Mouse (Mus musculus): ENCODE data around the gene Man1c1.
A peak's percentile ranks its signal among the peaks of the same experiment; 100 is the strongest.

Gene Man1c1

GRCm38 (mm10) chr4:134645042-134645948 lies 58.8 kb downstream of the Man1c1 start:
- DNase-seq (ENCODE audit: extremely low read depth, insufficient read length, low spot score): no peak

- no peak for DNase-seq (ENCODE audit: extremely low read depth, insufficient read length, low spot score)
These were observed 59.7 kb downstream of the Man1c1 start for GRCm38 (mm10) chr4:134644410-134644809.

- no peak for DNase-seq (ENCODE audit: extremely low read depth, insufficient read length, low spot score)
These were observed 62.2 kb downstream of the Man1c1 start for GRCm38 (mm10) chr4:134641711-134642516.

- DNase-seq (ENCODE audit: extremely low read depth, insufficient read length, low spot score): peak; percentile 59
These were observed 64.8 kb downstream of the Man1c1 start for GRCm38 (mm10) chr4:134639325-134639724.

GRCm38 (mm10) chr4:134638111-134638550 lies 66.0 kb downstream of the Man1c1 start:
- DNase-seq (ENCODE audit: extremely low read depth, insufficient read length, low spot score): peak; percentile 66

GRCm38 (mm10) chr4:134636406-134636805 lies 67.7 kb downstream of the Man1c1 start:
- DNase-seq (ENCODE audit: extremely low read depth, insufficient read length, low spot score): no peak

GRCm38 (mm10) chr4:134634001-134634400 lies 70.1 kb downstream of the Man1c1 start:
- DNase-seq (ENCODE audit: extremely low read depth, insufficient read length, low spot score): no peak

- peak; percentile 74 for DNase-seq (ENCODE audit: extremely low read depth, insufficient read length, low spot score)
These were observed 71.9 kb downstream of the Man1c1 start for GRCm38 (mm10) chr4:134632131-134632711.

- DNase-seq (ENCODE audit: extremely low read depth, insufficient read length, low spot score): peak; percentile 69
These were observed 72.5 kb downstream of the Man1c1 start for GRCm38 (mm10) chr4:134631471-134632130.

- no peak for DNase-seq (ENCODE audit: extremely low read depth, insufficient read length, low spot score)
These were observed 75.3 kb downstream of the Man1c1 start for GRCm38 (mm10) chr4:134628575-134629384.

- DNase-seq (ENCODE audit: extremely low read depth, insufficient read length, low spot score): no peak
These were observed 76.0 kb downstream of the Man1c1 start for GRCm38 (mm10) chr4:134628058-134628457.

GRCm38 (mm10) chr4:134626883-134627282 lies 77.2 kb downstream of the Man1c1 start:
- DNase-seq (ENCODE audit: extremely low read depth, insufficient read length, low spot score): no peak

- no peak for DNase-seq (ENCODE audit: extremely low read depth, insufficient read length, low spot score)
These were observed 77.7 kb downstream of the Man1c1 start for GRCm38 (mm10) chr4:134626350-134626749.

- DNase-seq (ENCODE audit: extremely low read depth, insufficient read length, low spot score): peak; percentile 41
These were observed 79.8 kb downstream of the Man1c1 start for GRCm38 (mm10) chr4:134624109-134624862.

GRCm38 (mm10) chr4:134621695-134622094 lies 82.4 kb downstream of the Man1c1 start:
- no peak for DNase-seq (ENCODE audit: extremely low read depth, insufficient read length, low spot score)

GRCm38 (mm10) chr4:134620246-134620645 lies 83.8 kb downstream of the Man1c1 start:
- DNase-seq (ENCODE audit: extremely low read depth, insufficient read length, low spot score): no peak

- DNase-seq (ENCODE audit: extremely low read depth, insufficient read length, low spot score): no peak
These were observed 84.6 kb downstream of the Man1c1 start for GRCm38 (mm10) chr4:134619489-134619870.

- no peak for DNase-seq (ENCODE audit: extremely low read depth, insufficient read length, low spot score)
These were observed 85.1 kb downstream of the Man1c1 start for GRCm38 (mm10) chr4:134618810-134619488.

All from 3134 (cell line).